Mouse (Mus musculus) yolk sac, embryonic 10.5 days (tissue): ENCODE data around the gene Tor1aip2.
A peak's percentile ranks its signal among the peaks of the same experiment; 100 is the strongest.

ENCODE experiments used
- DNase-seq: peaks from one replicate; pipeline ENCODE4 v3.0.0-alpha.2; 2017; ENCODE audit warnings: low spot score

Tor1aip2 gene

GRCm38 (mm10) chr1:156041451-156042241, 6.4 kb downstream of the Tor1aip2 start:
- no peak for DNase-seq

DNA sequence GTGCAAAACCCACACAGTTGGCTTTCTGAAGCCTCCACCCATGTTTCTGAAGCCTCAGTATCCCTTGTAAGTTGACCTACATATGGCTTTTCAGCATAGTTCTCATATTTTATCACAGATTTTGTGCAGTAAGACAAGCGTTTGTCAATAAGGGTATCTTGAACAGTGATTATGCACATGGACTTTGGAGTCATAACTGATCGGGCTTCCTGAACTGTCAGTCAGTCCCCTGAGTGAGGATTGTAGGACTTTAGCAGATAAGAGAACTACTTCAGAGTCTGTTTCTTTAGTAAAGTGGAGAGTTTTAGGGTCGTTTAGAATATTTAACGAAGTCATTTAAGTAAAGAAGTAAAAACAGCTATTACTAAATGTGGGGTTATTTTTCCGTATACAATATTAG, 7.3 kb downstream of the Tor1aip2 start:
- no peak for DNase-seq

DNA sequence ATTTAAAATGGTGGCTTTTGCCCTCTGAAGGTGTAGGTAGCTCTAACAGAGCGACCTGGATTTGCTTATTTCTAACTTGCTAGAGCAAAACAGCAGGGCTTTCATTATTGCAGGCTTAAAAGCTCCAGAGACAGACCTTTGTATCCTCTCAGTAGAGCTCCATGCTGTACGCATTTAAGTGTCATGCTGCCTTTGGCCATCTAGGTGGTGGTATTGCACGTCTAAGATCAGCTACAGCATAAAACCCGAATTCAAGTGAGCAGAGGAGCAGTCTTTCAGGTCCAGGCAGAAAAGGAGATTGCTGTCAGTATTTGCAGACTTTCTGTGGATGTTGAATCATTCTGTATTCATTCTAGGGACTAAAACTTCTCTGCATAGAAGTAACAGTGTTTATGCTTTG, 7.8 kb downstream of the Tor1aip2 start:
- peak; percentile 69 for DNase-seq

DNA sequence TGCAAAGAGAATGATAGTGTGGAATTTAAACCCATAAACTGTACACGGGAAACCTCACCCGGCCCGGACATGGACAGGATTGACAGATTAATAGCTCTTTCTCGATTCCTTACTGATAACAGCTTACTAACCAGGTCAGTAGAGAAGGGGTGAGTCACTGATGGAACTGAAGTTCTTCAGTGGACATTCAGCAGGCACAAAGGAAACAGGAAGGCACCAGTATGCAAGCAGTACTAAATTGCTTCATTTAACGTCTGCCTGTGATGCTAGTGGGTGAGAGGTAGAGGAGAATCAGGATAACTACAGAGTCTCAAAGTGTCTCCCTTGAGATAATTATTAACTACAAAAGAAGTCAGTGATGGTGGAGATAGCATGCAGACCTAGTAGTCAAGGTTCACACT, 9.0 kb downstream of the Tor1aip2 start:
- peak; percentile 61 for DNase-seq

- no peak for DNase-seq
These were observed 11.5 kb downstream of the Tor1aip2 start for GRCm38 (mm10) chr1:156046688-156047087.

DNA sequence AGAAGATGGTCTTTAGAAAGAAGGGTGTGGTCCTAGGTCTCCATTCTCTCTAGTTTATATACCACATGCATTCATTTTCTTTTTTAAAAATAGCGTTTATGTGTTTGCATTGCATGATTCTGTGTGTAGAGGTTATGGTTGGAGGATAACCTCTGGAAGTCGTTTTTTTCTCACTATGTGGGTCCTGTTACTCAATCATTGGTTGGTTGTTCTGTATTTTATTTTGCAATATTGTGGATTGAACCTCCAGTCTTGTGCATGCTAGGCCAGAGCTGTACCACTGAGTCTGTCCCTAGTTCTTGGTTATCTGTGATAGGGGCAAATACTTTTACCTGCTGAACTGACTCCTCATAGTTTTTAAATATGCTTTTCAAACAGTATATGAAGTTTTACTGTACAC, 23.0 kb downstream of the Tor1aip2 start:
- DNase-seq: no peak

DNA sequence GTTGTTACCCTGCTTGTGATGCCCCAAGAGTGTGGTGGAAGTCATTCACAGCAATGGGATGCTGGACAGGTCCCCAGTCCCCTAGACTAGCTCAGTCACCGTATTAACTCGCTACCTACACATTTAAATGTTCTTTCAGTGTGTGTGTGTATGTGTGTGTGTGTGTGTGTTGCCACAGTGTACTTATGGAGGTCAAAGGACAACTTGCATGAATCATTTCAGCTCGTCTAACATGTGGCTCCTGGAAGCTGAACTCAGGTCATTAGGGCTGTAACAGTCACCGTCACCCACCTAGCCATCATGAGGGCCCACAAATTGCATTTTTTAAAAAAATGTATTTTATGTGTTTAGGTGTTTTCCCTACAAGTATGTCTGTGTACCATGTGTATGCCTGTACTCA, 27.0 kb downstream of the Tor1aip2 start:
- DNase-seq: no peak

DNA sequence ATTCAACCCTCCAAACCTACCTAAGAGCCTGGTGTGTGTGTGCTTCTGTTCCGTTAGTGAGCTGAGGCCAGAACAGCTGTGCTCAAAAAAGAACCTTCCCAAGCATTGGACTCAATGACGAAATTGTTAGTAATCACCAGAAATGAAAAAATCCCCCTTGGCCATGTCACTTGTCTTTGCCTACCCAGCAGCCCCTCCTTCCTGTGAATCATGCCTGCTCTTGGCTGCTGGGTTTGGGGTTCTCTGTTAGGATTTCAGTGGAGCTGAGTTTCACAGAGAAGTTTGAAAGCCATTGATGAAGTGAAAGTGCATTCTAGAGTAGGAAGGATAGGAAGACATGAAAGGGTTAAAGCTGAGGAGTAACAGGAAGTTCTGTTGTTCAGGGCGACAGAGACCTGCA, 30.9 kb downstream of the Tor1aip2 start:
- DNase-seq: no peak

GRCm38 (mm10) chr1:156070106-156070505, 34.9 kb downstream of the Tor1aip2 start:
- DNase-seq: peak; percentile 53

DNA sequence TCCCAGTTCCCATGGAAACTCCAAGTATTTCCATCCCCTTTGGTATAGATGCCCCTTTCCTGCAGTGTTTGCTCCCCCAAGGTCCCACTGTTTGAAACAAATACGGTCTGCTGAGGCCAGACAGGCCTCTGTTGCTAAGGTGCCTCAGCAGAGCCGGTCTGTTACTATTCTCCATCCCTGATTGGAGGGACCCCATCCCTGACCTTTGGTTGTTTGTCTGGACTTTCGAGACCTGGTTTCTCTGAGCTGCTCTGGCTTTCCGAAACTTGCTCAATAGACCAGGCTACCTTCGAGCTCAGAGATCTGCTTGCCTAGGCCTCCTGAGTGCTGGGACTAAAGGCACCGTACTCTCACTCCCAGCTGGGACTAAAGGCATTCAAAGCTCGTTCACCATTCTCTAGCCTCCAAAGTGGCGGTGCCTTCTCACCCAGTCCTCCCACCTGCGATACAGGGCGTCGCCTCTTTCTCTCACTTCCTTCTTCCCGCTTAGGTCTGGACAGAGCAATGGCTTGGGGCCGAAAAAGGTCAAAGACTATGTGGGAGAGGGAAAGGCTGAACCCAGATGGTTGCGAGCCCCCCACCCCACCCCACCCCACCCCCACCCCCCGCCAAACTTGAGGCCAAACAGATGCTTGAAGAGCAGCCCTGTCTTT, 38.1 kb downstream of the Tor1aip2 start:
- DNase-seq: peak; percentile 86

GRCm38 (mm10) chr1:156074575-156074974, 39.4 kb downstream of the Tor1aip2 start:
- DNase-seq: peak; percentile 78

- DNase-seq: no peak
These were observed 41.3 kb downstream of the Tor1aip2 start for GRCm38 (mm10) chr1:156076474-156076873.

DNA sequence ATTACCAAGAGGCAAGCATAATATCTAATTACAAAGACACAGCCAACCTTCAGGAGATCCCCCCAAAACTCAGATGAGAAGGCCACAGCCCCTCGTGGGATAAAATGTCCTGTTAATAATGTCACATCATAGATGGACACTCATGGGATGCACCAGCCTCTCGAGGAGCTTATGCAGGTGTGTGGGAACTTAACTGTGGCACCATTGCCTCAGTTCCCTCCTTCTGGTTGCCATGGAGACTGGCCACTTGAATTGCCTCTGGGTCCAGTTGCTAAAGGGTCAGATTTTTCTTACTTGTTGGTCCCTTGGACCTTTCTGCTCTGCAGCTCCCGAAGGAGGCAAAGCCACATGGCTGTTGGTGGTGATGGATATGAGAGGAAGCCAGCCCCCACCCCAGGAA, 42.5 kb downstream of the Tor1aip2 start:
- DNase-seq: no peak

DNA sequence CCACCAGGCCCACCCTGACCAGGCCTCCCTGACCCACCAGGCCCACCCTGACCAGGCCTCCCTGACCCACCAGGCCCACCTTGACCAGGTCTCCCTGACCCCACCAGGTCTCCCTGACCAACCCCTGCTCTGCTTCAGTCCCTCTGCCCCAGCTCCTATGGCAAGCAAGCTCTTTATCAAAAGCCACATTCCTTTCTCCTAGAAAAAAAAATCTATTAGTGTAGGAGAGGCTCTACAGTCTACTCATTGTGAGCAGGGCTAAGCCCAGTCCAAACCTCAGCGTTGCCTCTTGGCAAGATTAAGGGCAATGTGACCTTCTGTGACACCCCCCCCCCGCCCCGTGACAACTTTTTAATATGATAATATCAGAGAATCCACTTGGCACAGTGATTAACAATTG, 49.4 kb downstream of the Tor1aip2 start:
- DNase-seq: no peak

DNA sequence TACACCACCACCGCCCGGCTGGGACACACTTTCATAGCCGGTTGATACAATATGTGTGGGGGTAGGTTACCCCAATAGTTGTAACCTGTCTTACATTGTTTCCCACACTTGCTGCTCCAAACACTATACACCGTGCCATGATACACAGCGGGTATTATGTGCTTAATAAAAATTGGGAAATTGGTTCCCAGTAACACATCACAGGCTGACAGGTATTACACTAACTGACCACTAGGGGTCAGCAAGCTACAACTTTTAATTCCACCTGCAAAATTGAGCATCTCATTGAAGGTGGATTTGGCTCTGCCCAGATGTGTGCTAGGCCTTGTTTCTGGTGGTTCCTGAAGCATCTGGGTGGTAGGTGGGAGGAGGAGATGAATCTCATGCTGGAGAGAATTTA, 50.6 kb downstream of the Tor1aip2 start:
- DNase-seq: no peak

- no peak for DNase-seq
These were observed 52.4 kb downstream of the Tor1aip2 start for GRCm38 (mm10) chr1:156087586-156087985.

GRCm38 (mm10) chr1:156089561-156089960, 54.4 kb downstream of the Tor1aip2 start:
- DNase-seq: no peak

- no peak for DNase-seq
These were observed 54.8 kb downstream of the Tor1aip2 start for GRCm38 (mm10) chr1:156090042-156090441.

DNA sequence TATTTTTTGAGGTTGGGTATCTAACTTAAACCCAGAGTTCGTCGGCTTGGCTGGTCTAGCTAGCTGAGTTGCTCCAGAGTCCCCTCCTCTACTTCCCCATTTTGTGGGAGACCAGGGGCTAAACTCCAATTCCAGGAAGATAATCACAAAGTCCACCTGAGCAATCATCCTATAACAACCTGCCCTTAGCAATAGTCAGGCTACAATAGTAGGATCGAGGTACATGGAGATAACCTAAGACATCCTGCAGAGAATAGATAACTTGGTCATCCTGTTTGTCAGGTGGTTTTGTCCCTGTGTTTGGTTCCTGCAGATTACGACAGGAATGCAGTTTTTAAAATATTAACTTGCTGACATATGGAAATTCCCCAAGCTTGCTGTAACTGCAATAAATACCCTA, 56.6 kb downstream of the Tor1aip2 start:
- no peak for DNase-seq

- no peak for DNase-seq
These were observed 68.6 kb downstream of the Tor1aip2 start for GRCm38 (mm10) chr1:156103763-156104162.

DNA sequence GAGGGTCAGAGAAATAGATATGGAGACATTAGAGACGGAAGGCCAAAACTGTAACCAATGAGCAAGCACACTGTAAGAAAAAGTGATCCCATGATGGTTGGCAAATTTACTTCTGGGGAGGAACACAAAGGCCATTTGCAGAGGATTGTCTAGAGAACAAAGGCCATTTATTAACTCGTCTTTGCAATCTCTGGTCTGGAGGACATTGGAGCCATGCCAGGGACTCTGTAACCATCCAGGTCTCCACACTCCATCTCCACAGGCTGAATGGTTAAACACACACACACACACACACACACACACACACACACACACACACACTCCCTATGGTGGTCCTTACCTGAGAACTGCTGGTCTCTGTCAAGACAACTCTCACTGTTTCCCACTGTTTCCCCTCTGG, 70.2 kb downstream of the Tor1aip2 start:
- DNase-seq: no peak

DNA sequence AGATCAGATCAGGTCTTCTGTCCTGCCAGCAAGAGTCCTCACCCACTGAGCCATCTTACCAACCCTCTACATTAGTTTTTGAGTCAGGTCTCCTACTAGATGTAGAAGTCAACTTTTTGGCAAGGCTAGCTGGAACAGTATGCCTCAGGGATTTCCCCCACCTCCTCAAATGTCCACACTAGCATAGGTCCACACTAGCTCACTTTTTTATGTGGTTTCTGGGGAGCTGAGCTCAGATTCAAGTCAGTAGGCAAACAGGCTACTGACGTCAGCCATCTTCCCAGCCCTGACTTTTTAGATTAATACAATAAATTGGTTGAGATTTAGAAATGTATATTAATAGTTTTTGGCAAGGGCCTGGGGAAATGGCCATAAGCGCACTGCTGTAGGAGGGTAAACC, 72.2 kb downstream of the Tor1aip2 start:
- no peak for DNase-seq

DNA sequence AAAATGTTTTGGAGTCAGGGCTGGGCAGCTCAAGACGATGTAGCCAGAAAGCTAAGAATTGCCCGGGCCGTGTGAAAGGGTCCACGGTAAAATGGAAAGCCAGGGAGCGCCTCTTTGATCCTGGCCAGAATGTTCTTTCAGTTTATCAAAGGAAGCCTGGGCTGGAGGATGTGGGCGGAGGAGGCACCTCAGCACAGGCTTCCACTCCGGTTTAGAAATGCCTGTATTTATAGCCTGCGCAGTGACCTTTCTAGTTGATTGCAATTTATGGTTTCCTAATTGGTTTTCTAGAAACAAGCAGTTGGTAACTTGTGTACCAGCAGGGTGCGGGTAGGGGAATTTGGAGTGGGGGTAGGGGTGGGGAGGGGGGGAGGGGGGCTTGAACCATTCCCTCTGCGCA, 73.2 kb downstream of the Tor1aip2 start:
- no peak for DNase-seq

DNA sequence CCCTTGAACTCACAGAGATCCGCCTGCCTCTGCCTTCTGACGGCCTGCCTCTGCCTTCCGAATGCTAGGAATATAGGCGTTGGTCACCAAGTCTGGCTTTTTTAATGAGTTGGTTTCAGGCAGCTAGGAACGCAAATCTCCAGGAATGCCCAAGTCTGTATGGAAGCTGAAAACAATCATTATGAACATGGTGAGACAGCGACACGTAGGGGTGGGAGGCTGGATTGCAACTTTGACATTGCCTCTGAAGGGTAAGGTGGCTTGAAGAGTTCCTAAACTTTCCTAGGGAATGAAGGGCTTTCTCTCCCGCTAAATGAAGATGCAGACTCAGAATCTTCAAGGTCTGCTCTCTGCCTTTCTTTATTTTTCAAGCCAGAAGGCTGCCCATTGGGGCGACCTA, 75.9 kb downstream of the Tor1aip2 start:
- no peak for DNase-seq
